Mouse (Mus musculus) right cerebral cortex, postnatal 4 days (tissue): ENCODE measurements at regions not wholly inside any gene's neighbourhood (a gene's known extent, or its start where the extent isn't known, plus 50 kb on each side); places are given as distances from the start of the nearest gene placed in this dataset.

Experiments used
- DNase-seq: peaks from one replicate; pipeline ENCODE4 v3.0.0-alpha.2; 2022

- no peak for DNase-seq
Observed at GRCm38 (mm10) chr14:76665754-76666371, 109.2 kb upstream of the Serp2 start.

GRCm38 (mm10) chr14:76664586-76665508, 108.2 kb upstream of the Serp2 start:
- no peak for DNase-seq

DNA sequence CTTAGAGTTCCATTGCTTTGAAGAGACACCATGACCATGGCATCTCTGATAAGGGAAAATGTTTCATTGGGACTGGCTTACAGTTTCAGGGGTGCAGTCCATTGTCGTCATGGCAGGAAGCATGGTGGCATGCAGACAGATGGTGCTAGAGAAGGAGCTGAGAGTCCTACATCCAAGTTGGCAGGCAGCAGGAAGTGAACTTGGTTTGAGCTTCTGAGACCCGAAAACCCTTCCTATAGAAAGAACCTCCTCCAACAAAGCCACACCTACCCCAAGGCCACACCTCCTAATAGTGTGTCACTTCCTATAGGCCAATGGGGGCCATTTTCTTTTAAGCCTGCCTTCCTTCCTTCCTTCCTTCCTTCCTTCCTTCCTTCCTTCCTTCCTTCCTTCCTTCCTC, 107.1 kb upstream of the Serp2 start:
- DNase-seq: no peak

DNA sequence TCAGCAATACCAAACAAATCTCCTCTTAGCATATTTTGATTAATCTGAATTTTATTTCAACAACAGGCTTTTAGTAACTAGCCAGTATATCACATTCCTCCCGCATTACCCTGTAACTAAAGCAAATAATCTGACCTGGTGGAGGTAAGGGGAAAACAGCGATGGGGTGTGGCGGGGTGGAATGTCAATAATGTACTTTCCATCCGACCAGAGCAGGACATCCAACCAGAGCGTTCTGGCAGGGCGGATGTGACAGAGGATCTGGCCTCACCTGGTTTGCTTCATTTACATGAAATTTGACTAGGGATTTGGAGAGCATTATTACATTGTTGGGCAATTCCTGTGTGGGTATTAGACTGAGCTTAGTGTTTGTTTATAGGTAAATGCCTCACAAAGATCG, 106.2 kb upstream of the Serp2 start:
- DNase-seq: no peak

- no peak for DNase-seq
Observed at GRCm38 (mm10) chr14:76660906-76661305, 104.2 kb upstream of the Serp2 start.

GRCm38 (mm10) chr14:76658952-76659502, 102.3 kb upstream of the Serp2 start:
- DNase-seq: peak; percentile 13

DNA sequence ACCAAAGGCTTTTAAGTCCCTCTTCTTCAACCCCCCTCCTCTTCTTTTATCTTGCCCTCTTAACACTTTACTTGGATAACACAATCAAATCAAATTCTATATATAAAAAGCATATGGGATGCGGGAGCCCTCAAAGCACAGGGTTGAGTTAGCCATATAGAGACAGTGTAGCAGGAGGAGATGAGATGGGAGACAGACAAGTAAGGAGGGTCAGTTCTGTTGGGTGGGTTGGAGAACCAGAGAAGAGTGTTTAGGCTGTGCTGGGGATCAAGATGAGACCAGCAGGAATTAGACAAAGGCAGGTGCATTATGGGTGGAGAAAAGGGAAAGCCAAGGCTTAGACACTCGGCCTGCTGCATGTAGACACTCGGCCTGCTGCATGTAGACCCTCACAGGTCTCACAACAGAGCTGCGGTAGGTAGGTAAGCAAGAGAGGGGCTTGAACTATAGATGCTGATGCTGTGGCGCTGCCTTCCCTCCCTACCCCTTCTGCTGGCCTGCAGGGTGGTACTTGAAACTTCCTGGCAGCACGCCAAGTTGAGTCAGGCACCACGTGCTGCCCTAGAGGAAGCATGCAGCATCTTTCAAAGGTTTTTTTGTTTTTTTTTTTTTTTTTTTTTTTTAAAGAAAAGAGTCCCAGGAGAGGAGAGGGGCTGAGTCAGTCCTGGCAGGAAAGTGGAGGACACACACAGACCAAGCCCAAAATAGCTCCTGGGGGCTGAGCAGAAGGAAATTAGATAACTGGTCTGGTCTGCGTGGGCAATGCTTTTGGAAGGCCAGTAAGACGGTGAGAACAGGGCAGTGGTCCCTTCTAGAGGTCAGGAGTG, 101.3 kb upstream of the Serp2 start:
- DNase-seq: peak; percentile 71

- DNase-seq: no peak
Observed at GRCm38 (mm10) chr14:76657375-76657774, 100.7 kb upstream of the Serp2 start.

DNA sequence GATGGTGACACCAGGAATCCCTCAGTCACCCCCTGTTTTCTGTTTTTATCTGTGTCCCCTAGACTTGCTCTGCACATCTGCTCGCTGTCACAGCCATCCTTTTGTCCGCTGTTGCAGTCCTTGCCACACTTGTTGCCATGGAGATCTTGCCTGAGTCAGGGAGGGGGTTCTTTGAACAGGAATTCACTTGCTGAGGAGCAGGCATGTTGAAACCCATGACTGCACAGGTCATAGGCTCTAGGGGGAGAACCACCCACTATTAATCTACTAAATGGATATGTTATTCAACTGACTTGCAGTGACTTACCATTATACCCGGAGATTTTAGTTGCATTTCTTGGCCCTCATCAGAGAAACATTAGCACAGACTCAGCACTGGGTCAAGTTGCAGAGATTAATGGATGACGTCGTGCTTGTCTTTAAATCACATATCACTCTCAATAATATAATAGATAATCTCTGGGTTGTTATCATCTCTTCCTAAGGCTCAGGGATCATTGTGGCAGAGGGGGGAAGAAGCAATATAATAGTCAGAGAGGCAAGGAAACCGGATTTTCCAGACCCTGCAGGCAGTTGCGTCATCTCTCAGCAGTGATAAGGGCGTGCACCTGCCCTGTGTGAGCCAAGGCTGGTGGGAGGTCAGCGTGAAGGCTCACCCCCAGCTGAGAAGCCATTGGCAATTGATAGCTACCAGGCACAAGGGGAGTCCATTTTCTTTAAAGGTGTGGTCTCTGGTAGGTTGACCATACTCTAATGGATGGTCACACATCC, 95.9 kb upstream of the Serp2 start:
- no peak for DNase-seq

DNA sequence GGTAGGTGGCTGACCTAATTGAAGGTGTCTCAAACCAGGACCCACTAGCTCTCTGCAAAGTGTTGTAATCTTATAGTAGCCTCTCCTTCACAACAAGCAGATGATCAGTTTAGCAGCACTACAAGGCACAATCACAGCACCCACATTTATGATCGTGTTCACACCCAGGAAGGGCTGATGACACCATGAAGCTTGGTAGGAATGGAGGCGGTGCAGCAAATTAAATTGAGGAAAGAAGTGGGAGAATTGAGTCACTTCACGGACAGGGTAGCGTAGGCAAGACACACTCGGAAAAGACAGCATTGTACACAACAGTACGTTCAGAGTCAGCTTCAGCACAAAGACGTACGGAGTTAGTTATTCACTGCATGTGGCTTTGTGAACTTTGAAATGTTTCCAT, 94.4 kb upstream of the Serp2 start:
- DNase-seq: no peak

- DNase-seq: no peak
Observed at GRCm38 (mm10) chr14:76649927-76650326, 93.2 kb upstream of the Serp2 start.

DNA sequence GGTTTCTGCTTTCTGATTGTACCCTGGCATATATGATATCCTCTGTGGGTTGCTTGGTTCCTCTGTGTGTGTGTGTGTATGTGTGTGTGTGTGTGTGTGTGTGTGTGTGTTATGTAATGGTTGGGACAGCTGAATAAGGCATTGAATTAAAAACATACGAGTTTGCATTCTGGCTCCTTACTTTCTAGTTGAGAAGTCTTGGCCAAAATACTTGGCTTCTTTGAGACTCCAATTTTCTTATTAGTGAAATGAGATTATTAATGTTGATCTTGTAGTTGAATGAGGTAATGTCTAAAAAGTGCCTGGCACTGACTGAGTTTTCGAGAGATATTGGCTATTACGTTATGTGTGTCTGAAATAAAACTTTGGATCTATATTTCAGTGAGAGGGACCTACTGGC, 88.0 kb upstream of the Serp2 start:
- DNase-seq: no peak

GRCm38 (mm10) chr14:76641752-76642529, 85.3 kb upstream of the Serp2 start:
- DNase-seq: no peak

GRCm38 (mm10) chr14:76633170-76633569, 76.5 kb upstream of the Serp2 start:
- no peak for DNase-seq

DNA sequence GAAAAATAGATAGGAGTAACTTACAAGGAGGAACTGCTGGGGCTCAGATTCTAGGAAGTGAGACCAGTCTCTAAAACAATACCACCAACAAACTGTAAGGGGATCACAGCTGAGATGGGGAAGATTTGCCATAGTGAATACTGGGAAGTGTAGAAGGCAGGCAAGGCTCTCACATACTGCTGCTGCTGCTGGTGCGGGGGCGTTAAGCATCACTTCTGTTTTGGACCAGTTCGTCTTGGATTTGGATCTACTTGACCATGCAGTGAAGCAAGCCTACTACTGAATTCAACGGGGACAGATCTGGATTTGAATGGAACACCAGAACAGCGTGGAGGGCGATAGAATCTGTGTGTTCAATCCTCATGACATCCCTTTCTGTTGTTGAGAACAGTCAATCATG, 76.1 kb upstream of the Serp2 start:
- DNase-seq: no peak

- no peak for DNase-seq
Observed at GRCm38 (mm10) chr14:76631740-76632139, 75.1 kb upstream of the Serp2 start.

- no peak for DNase-seq
Observed at GRCm38 (mm10) chr14:76631181-76631580, 74.5 kb upstream of the Serp2 start.

DNA sequence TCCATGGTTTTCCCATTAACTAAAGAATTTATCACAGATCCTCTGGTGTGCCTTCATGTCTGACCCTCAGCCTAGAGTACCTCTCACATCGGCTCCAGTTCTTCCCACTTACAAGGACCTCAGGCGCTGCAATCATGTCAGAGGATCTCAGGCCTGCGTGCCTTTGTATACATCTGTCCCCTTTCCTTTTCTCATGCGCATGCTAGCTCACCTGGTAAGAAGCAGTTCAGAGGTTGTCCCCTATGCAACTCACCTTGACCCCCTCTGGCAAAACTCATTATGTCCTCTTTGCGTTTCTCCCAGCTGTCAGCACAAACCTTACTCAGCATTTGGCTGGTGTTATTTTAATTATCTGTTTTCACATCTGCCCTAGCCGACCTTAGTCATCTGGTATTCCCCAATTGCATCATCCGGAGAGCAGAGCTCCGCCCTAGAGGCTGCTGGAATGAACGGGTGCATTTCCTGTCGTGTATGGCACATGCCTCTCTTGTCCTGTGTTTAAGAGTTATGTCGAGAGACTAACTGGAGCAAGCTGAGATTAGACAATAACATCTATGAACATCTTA, 73.3 kb upstream of the Serp2 start:
- DNase-seq: no peak

- peak; percentile 74 for DNase-seq
Observed at GRCm38 (mm10) chr14:76628182-76628892, 71.6 kb upstream of the Serp2 start.

DNA sequence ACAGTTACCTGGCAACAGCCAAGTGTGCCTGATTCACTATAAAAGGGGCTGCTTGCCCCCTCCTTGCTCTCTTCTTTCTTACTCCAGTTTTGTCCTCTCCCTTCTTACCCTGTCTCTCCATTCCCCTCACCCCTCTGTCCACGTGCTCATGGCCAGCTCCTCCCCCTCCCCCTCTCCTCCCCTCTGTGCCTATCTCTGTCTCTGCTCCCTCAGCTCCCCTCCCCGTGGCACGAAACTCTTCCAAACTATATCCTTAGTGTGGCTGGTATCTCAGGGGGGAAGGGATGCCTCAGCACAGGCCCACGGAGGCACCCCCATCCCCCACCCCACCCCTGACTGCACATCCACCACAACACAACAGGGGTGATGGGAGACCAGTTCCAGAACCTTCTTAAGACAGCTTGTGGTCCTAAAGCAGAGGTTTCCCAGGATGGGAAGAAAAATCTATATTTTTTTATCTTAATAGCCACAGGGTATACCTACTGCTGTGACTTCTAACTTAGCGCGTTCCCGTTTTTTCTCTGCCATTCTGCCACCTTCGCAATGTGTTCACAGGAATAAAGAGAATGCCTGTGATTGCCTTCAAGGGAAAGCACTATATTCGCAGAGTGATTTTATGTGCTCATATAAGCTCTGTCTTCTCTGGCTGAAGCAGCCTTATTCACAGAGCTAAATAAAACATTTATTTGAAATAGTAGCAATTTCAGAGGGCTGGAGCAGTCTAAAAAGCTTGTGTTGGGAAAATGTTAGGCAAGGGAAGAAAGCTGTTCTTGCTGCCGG, 69.1 kb upstream of the Serp2 start:
- no peak for DNase-seq
